Mouse (Mus musculus) liver, embryonic 14.5 days (tissue): ENCODE results near the gene Chst14. TPM values are rescaled to one million over a fixed set of nuclear protein-coding genes. Genes with fewer than 3 reads are reported as not detected.
A peak's percentile ranks its signal among the peaks of the same experiment; 100 is the strongest.

Source experiments
- ATAC-seq: fragments of 200-750 bp; cut with Nextera tagmentation; 2 replicates; pipeline ENCODE4 v1.8.0; 2017; ENCODE audit warnings: moderate number of reproducible peaks, mild to moderate bottlenecking, moderate library complexity; ENCODE audit not compliant: insufficient read depth
- DNase-seq, 3 experiments: peaks; one replicate each; pipeline ENCODE4 v3.0.0-alpha.2; 2012 to 2013; ENCODE audit warnings: low read depth in 3 of 3, low spot score in 3 of 3
- H3K27ac ChIP-seq: fragments of 300-500 bp; sonication (generic); 2 replicates; pipeline ENCODE4 v1.5.1; 2014; ENCODE audit warnings: moderate library complexity, mild to moderate bottlenecking, control low read depth, inconsistent platforms
- H3K27me3 ChIP-seq: fragments of 300-500 bp; sonication (generic); 2 replicates; pipeline ENCODE4 v1.6.1; 2014; ENCODE audit warnings: mild to moderate bottlenecking, low read length, moderate library complexity; ENCODE audit not compliant: control insufficient read depth, insufficient read depth
- H3K36me3 ChIP-seq: fragments of 300-500 bp; sonication (generic); replicated peaks from 2 replicates; pipeline ENCODE4 v1.6.1; 2014; ENCODE audit warnings: low read depth; ENCODE audit not compliant: control insufficient read depth, insufficient read depth
- H3K4me1 ChIP-seq, 2 experiments: fragments of 200-500 bp in 1 of 2; fragments of 300-500 bp in 1 of 2; sonication (generic) in 1 of 2; replicated peaks; 2 replicates each; pipeline ENCODE4 v1.6.1; 2012 to 2014; ENCODE audit warnings: antibody characterized with exemption in 1 of 2, inconsistent platforms in 1 of 2, low read length in 1 of 2; ENCODE audit not compliant: control insufficient read depth in 2 of 2, insufficient read depth in 2 of 2
- H3K4me2 ChIP-seq: fragments of 300-500 bp; sonication (generic); 2 replicates; pipeline ENCODE4 v1.6.1; 2014; ENCODE audit warnings: low read depth, mild to moderate bottlenecking, control low read depth, moderate library complexity
- H3K4me3 ChIP-seq, 2 experiments: fragments of 200-500 bp in 1 of 2; fragments of 300-500 bp in 1 of 2; sonication (generic) in 1 of 2; 2 replicates each; pipeline ENCODE4 v1.5.1; 2012 to 2014; ENCODE audit warnings: low read depth in 2 of 2, low read length in 2 of 2, mild to moderate bottlenecking in 2 of 2, control low read depth in 1 of 2, inconsistent platforms in 1 of 2, moderate library complexity in 1 of 2; ENCODE audit not compliant: insufficient read depth in 1 of 2
- H3K9ac ChIP-seq: fragments of 300-500 bp; sonication (generic); replicated peaks from 2 replicates; pipeline ENCODE4 v1.6.1; 2014; ENCODE audit warnings: mild to moderate bottlenecking, control low read depth, moderate library complexity
- H3K9me3 ChIP-seq: fragments of 300-500 bp; sonication (generic); 2 replicates; pipeline ENCODE4 v1.6.1; 2016; ENCODE audit warnings: low read length, mixed read lengths; ENCODE audit not compliant: control insufficient read depth
- CTCF ChIP-seq: IDR thresholded peaks from 2 replicates; pipeline ENCODE4 v1.5.1; 2016; ENCODE audit warnings: antibody characterized with exemption, low read depth, control low read depth
- EP300 ChIP-seq: IDR thresholded peaks from 2 replicates; pipeline ENCODE4 v1.6.1; 2016; ENCODE audit warnings: antibody characterized with exemption, low read depth
- WGBS: fragments of 180-500 bp; shearing (Covaris S2); extraction: QIAGEN DNeasy Blood & Tissue Kit; methylation state at CpG from one replicate; pipeline ENCODE4 v1.1.7; 2014; ENCODE audit not compliant: insufficient replicate concordance; 5-methylcytosine and 5-hydroxymethylcytosine counted together
- polyA plus RNA-seq, 2 experiments: library from polyadenylated mRNA; depleted of rRNA in 1 of 2; stranded (reverse) in 1 of 2; unstranded in 1 of 2; fragments of >200 nt; fragmentation: Nextera tagmentation in 1 of 2; extraction: Ambion mirVana in 1 of 2; gene quantifications; 2 replicates each; pipeline versions ENCODE4 v1.2.1 to v1.2.3; 2012 to 2014

Gene Chst14
- 3.6 and 3.7 TPM in 2 replicates for polyA plus RNA-seq (2012; rRNA removed)
- polyA plus RNA-seq (2014; fragmentation: Nextera tagmentation; extraction: Ambion mirVana) = 4.2 and 4.3 TPM in 2 replicates

DNA sequence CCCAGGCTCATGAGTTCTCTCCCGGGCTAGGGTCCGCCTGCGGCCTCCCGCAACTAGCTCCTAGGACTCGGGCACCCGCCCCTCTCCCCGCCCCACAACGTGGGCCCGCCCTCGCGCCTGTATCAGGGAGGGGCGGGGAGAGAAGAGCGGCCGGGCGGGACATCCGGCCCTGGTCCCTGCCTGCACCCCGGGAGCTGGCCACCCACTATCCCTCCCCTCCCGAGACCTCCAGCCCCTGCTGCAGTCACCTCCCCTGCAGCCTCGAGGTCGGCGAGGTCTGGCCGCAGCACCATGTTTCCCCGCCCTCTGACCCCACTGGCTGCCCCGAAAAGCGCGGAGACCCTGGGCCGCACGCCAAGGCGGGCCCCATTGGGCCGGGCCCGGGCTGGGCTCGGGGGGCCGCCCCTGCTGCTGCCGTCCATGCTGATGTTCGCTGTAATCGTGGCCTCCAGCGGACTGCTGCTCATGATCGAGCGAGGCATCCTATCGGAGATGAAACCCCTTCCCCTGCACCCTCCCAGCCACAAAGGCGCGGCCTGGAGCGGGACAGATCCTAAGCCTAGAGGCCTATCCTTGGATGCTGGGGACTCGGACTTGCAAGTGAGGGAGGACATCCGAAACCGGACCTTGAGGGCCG lies at the start of gene Chst14:
TSS of gene Chst14 (plus strand) at position 136 of the 637 bp plus-strand sequence.
- Histone ChIP-seq H3K27me3 (no peaks in the 10 kb centered on the region), H3K36me3 (peaks cover 2% of the 10 kb centered on the region; the same call in 1 of the 2 replicates), H3K9me3 (no peaks in the 10 kb centered on the region), H3K4me1 (peaks cover 7 to 8% of the 10 kb centered on the region in 2 experiments), H3K4me2 (peak within 1 kb of the TSS; percentile 98), H3K27ac (no peak within 1 kb of the TSS; the same call in 1 of the 2 replicates), H3K9ac (peak within 1 kb of the TSS; percentile 74), H3K4me3 (peak within 1 kb of the TSS; percentile 68 to 79)
- peak; percentile 94 for ATAC-seq
- TF ChIP-seq EP300 (no peak), CTCF (no peak)
- peak; percentile 57 to 61 (median 58) for DNase-seq
- under 1% methylated on average over 42 of the region's 47 CpGs for WGBS

DNA sequence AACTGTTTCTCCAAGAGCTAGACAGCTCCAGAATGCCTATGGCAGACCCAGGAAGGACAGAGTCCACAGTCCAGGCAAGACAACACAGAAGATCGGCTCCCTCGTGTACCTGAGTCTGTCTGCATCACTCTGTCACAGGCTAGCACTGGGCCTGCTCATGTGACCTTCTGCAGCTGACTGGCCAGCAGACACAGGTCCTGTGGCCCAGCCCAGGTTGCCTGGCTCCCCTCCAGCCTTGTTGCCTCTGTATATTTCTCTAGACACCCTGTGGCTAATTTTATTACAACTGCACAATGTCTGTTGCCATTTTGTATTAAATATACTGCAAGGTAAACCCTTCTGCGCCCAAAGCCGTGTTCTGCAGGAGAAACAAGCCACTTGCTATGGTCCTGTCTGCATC lies 45.3 kb upstream of the Chst14 start:
- H3K4me2 ChIP-seq = no peak overlapping the region

DNA sequence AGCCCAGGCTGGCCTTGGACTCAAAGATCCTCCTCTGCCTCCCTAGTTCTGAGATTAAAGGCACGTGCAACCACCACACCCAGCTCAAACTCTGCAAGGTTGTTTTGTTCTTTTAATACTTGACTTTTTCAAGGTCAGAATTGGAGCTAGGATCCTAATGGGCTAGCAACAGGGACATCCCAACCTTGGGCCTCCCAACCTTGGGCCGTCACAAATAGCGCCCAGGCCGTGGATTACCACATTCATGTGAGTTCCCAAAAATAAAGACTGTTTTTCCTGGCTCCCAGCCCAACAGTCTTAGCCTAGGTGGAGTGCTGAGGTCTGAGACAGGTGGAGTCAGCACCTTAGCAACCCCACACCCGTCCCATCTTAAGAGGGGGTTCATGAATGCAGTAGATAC lies 44.3 kb upstream of the Chst14 start:
- H3K27ac ChIP-seq = no peak overlapping the region

More for the DNA sequence above, 45.3 kb upstream of the Chst14 start:
- H3K27me3 ChIP-seq = no peaks in the 10 kb centered on the region
- DNase-seq (no peak), ATAC-seq (no peak)
- H3K9me3 ChIP-seq = no peaks in the 10 kb centered on the region
- no peak for TF ChIP-seq EP300
- TF ChIP-seq CTCF = no peak
- H3K9ac ChIP-seq = no peak overlapping the region
- H3K27ac ChIP-seq = no peak overlapping the region
- no peak overlapping the region for H3K4me3 ChIP-seq
- peaks cover 4% of the 10 kb centered on the region in 2 experiments for H3K4me1 ChIP-seq
- WGBS = 77% methylated on average over 4 of the region's 4 CpGs
- no peaks in the 10 kb centered on the region; the same call in 1 of the 2 replicates for H3K36me3 ChIP-seq

DNA sequence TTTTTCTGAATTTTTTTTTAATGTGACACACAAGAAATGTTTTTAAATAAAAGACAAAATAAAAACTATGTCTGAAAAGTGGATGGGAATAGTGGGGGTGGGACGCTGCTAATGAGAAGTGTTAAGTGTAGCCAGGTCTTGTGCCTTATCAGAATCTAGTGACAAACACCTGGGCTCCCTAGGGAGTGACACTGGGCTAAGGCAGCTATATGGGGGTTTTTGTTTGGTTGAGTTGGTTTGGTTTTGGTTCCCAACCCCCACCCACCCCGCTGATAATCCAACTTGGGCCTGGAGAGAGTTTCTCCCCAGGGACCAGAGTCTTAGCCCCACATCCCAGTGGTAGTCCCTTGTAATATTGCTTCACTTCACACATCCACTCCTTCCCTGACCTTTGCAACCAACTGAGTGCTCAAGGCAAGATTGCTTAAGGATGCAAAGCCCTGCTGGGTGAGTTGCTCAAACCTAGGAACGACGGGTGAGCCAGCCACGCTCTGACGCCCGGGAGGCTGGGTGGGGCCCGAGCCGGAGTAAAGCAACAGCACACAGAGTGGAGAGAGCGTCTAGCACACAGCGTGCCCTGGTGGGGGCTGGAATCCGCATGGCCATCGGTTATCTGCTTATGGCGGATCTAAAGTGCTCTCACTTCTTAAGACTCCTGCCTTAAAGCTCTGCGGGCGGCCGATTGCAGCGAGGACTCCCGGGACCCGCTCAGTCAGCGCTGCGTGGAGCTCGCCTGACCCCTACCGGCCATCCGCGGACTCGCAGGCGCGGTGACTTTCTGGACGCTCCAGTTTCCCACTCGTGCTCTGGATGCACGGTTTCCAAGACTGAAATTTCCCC lies 43.2 kb upstream of the Chst14 start:
- no peaks in the 10 kb centered on the region for H3K27me3 ChIP-seq
- H3K4me3 ChIP-seq = peak overlapping the region; percentile 53 to 59
- no peaks in the 10 kb centered on the region for H3K36me3 ChIP-seq
- DNase-seq = peak in 1 of 3 experiments; percentile 62
- TF ChIP-seq EP300 = no peak
- peak; percentile 100 for TF ChIP-seq CTCF
- H3K9ac ChIP-seq = peak overlapping the region; percentile 53
- no peaks in the 10 kb centered on the region for H3K9me3 ChIP-seq
- peak; percentile 43 for ATAC-seq
- H3K4me1 ChIP-seq = peaks cover 13 to 17% of the 10 kb centered on the region in 2 experiments
- WGBS = 4% methylated on average over 32 of the region's 32 CpGs
- peak overlapping the region; percentile 29; the same call in 1 of the 2 replicates for H3K27ac ChIP-seq
- peak overlapping the region; percentile 90 for H3K4me2 ChIP-seq

More for the DNA sequence above, 44.3 kb upstream of the Chst14 start:
- H3K4me3 ChIP-seq = no peak overlapping the region
- no peaks in the 10 kb centered on the region; the same call in 1 of the 2 replicates for H3K36me3 ChIP-seq
- no peaks in the 10 kb centered on the region for H3K27me3 ChIP-seq
- ATAC-seq = no peak
- no peak overlapping the region for H3K9ac ChIP-seq
- no peaks in the 10 kb centered on the region for H3K9me3 ChIP-seq
- no peak for TF ChIP-seq EP300
- TF ChIP-seq CTCF = no peak
- no peak for DNase-seq
- peaks cover 6 to 8% of the 10 kb centered on the region in 2 experiments for H3K4me1 ChIP-seq
- no peak overlapping the region for H3K4me2 ChIP-seq
- 79% methylated on average over 5 of the region's 5 CpGs for WGBS

DNA sequence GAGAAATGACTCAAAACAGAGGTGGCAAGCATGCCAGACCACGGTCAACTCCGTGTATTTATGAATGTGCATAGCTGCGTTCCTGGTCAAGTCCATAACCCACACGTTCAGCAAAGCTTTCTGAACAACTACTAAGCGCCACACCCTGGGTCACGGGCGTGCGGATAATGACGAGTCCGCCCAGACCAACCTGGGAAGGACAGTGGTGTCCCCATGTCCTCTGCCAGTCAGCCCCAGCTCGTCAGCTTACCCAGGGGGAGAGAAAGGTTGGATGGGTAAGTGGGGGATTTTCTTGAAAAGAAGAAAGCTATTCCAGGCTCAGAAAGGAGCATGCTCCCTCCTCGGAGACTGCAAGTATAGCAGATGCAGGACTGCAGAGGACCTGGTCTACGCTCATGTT lies 38.9 kb upstream of the Chst14 start:
- 33% methylated on average over 13 of the region's 13 CpGs for WGBS
- ATAC-seq (peak; percentile 61), DNase-seq (no peak)
- H3K9ac ChIP-seq = peak overlapping the region; percentile 76
- peak overlapping the region; percentile 76 for H3K4me2 ChIP-seq
- H3K27ac ChIP-seq = peak overlapping the region; percentile 94
- peaks cover 7% of the 10 kb centered on the region for H3K27me3 ChIP-seq
- no peaks in the 10 kb centered on the region for H3K9me3 ChIP-seq
- H3K4me1 ChIP-seq = peaks cover 23 to 29% of the 10 kb centered on the region in 2 experiments
- no peaks in the 10 kb centered on the region for H3K36me3 ChIP-seq
- H3K4me3 ChIP-seq = peak overlapping the region; percentile 34 to 59
- TF ChIP-seq EP300 (no peak), CTCF (no peak)
